Mouse (Mus musculus) forebrain, embryonic 10.5 days (tissue): Measurements from ENCODE around the gene Syncrip. TPM values are rescaled to one million over a fixed set of nuclear protein-coding genes. Genes with fewer than 3 reads are reported as not detected.
A peak's percentile ranks its signal among the peaks of the same experiment; 100 is the strongest.

ENCODE experiments used
- DNase-seq: peaks from one replicate; pipeline ENCODE4 v3.0.0-alpha.2; 2017; ENCODE audit warnings: low spot score; ENCODE audit errors: extremely low spot score
- H3K27ac ChIP-seq: fragments of 300-500 bp; sonication (generic); 2 replicates; pipeline ENCODE4 v1.5.1; 2016; ENCODE audit warnings: mild to moderate bottlenecking
- H3K27me3 ChIP-seq: fragments of 300-500 bp; sonication (generic); 2 replicates; pipeline ENCODE4 v1.6.1; 2016; ENCODE audit warnings: mild to moderate bottlenecking; ENCODE audit not compliant: poor library complexity, severe bottlenecking
- H3K36me3 ChIP-seq: fragments of 300-500 bp; sonication (generic); replicated peaks from 2 replicates; pipeline ENCODE4 v1.6.1; 2016; ENCODE audit warnings: mild to moderate bottlenecking, moderate library complexity
- H3K4me1 ChIP-seq: fragments of 300-500 bp; sonication (generic); 2 replicates; pipeline ENCODE4 v1.6.1; 2016
- H3K4me3 ChIP-seq: fragments of 300-500 bp; sonication (generic); 2 replicates; pipeline ENCODE4 v1.5.1; 2016; ENCODE audit warnings: mild to moderate bottlenecking, moderate library complexity
- H3K9me3 ChIP-seq: fragments of 300-500 bp; sonication (generic); 2 replicates; pipeline ENCODE4 v1.6.1; 2016; ENCODE audit warnings: mild to moderate bottlenecking, moderate library complexity
- WGBS: fragments of 180-500 bp; shearing (Covaris S2); methylation state at CpG from one replicate; pipeline ENCODE4 v1.1.7; 2016; 5-methylcytosine and 5-hydroxymethylcytosine counted together
- polyA plus RNA-seq: library from polyadenylated mRNA; unstranded; fragments of >200 nt; fragmentation: Nextera tagmentation; extraction: Ambion mirVana; gene quantifications from 2 replicates; pipeline ENCODE4 v1.2.1, GENCODE M21; 2016

The Syncrip gene
- polyA plus RNA-seq, 1 experiment from 2014 or later = 139 TPM

DNA sequence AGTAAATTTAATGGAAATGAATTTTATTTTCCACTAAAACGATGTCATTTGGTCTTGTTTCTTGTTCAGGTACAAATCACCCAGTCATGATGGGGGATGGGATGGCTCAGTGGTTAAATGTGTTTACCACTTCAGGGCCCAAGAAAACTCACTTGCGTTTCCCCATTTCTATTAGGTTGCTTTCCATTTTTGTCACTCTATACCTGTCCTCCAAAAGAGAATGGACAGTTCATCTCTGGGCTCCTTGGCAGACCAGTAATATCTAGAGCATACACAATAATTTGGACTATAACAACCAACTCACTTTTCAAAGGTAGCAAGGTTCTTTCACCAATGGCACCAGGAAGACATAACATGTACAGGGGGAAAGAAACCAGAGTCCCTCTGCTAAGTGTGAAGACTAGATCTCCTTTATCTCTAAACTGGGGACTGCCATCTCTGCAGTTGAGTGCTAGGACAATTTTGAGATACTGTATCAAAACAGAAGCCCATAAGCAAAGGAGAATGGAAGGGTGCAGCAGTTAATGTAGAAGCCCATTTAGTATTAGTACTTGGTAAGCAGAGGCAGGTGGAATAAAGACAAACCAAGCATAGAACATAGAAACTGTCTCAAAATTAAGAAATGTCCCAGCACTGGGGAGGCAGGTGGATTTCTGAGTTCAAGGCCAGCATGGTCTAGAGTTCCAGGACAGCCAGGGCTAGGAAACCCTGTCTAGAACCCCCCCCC is 37.9 kb upstream of the Syncrip start:
- 22% methylated on average over 2 of the region's 2 CpGs for WGBS
- peaks cover 19% of the 10 kb centered on the region for H3K4me1 ChIP-seq
- peak overlapping the region; percentile 40; the same call in 1 of the 2 replicates for H3K27ac ChIP-seq
- H3K27me3 ChIP-seq = no peaks in the 10 kb centered on the region
- no peaks in the 10 kb centered on the region for H3K9me3 ChIP-seq
- H3K36me3 ChIP-seq = peaks cover 25% of the 10 kb centered on the region
- no peak for DNase-seq
- H3K4me3 ChIP-seq = peak overlapping the region; percentile 69

DNA sequence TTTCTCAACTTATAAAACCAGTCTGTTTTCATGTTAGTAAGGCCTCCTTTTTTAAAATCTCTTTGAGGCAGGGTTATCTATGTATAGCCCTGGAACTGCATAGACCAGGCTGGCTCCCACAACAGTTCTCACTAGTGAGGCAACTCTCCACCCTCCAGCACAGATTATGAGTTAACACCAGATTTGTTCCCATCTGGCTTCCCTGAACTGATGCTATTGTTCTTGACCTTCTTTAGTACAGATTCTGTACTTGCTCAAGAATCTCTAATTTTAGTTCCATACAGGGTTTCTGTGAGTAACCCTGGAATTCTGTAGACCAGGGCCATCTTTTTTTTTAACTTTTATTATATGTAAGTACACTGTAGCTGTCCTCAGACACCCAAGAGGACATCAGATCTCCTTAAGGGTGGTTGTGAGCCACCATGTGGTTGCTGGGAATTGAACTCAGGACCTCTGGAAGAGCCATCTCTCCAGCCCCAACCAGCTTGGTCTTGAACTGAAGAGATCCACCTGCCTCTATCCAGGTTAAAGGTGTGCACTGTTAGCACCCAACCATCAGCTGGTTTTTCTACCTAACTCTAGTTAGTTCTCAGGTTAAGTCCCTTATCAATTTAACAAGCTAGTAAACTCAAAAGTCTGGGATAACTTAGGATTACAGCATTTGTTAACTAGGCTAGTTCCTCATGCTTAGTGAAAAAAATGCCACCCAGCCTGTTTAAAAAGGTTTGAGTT is 37.2 kb upstream of the Syncrip start:
- peak; percentile 22 for DNase-seq
- no peak overlapping the region for H3K4me3 ChIP-seq
- no peak overlapping the region for H3K27ac ChIP-seq
- peaks cover 25% of the 10 kb centered on the region for H3K36me3 ChIP-seq
- no peaks in the 10 kb centered on the region for H3K9me3 ChIP-seq
- H3K27me3 ChIP-seq = no peaks in the 10 kb centered on the region
- H3K4me1 ChIP-seq = peaks cover 19% of the 10 kb centered on the region

DNA sequence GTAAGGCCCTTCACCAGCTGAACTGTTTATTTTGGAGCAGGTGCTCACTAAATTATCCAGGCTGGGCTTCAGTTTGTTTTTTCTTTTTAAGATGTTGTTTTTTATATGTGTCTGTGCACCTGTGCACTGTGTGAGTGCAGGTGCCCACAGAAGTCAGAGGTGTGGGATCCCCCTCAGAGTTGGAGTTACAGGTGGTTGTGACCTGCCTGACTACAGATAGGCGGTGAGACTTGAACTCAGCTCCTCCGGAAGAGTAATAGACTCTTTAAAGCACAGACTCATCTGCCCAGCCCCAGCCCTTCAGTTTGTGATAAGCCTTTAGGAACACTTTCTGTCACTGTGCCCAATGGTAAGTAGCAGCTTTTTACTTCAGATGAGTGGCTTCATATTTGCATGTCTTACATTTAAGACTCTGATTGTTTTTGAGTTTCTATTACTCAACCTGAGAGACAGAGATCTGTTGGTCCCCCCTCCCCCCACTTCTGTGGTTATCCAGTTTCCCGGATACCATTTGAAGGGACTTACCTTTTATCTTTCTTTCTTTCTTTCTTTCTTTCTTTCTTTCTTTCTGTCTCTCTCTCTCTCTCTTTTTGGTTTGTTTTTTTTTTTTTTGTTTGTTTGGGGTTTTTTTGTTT is 34.1 kb upstream of the Syncrip start:
- Histone ChIP-seq H3K4me1 (peaks cover 12% of the 10 kb centered on the region), H3K27ac (no peak overlapping the region), H3K9me3 (no peaks in the 10 kb centered on the region), H3K36me3 (peaks cover 19% of the 10 kb centered on the region), H3K27me3 (no peaks in the 10 kb centered on the region), H3K4me3 (no peak overlapping the region)
- 91% methylated on average over 3 of the region's 3 CpGs for WGBS
- DNase-seq = no peak

DNA sequence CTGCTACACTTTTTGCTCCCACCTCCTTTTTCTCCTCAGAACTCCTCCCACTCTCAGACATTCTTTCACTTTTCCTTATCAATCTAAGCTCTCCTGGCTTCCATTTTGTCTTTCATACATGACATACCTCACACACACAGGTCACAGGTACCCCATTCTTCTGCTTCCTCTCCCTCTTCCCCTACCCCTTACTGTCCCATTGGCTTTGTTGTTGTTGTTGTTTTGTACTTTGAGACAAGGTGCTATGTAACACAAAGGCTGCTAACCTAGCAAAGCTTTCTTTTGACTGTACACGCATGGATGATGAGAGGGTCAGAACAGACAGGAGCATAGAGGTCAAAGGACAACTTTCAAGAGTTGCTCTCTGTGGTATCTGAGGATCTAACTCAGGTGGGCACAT is 33.2 kb upstream of the Syncrip start:
- H3K9me3 ChIP-seq = no peaks in the 10 kb centered on the region
- H3K4me3 ChIP-seq = no peak overlapping the region
- 82% methylated on average over 1 of the region's 1 CpGs for WGBS
- H3K4me1 ChIP-seq = peaks cover 5% of the 10 kb centered on the region
- H3K27ac ChIP-seq = no peak overlapping the region
- no peaks in the 10 kb centered on the region for H3K27me3 ChIP-seq
- peaks cover 10% of the 10 kb centered on the region for H3K36me3 ChIP-seq
- DNase-seq = no peak

DNA sequence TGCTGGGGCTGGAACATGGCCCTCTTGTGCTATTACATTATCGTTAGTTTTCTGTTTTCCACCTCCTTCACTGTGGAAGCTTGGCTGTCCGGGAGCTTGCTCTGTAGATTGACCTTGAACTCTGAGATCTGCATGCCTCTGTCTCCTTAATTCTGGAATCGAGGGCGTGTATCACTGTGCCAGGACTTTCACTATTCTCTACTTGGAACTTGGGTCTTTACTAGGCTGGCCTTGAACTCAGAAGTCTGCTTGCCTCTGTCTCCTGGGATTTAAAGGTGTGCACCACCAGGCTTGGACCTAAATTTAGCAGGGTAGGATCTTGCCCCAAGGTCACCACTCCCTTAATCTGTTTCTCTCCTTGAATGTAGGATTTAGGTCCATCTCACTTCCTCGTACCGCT is 19.5 kb upstream of the Syncrip start:
- Histone ChIP-seq H3K27ac (no peak overlapping the region), H3K27me3 (no peaks in the 10 kb centered on the region), H3K4me1 (peaks cover 2% of the 10 kb centered on the region; the same call in 1 of the 2 replicates), H3K4me3 (no peak overlapping the region), H3K36me3 (no peaks in the 10 kb centered on the region), H3K9me3 (no peaks in the 10 kb centered on the region)
- no peak for DNase-seq
- WGBS = 90% methylated on average over 6 of the region's 6 CpGs

DNA sequence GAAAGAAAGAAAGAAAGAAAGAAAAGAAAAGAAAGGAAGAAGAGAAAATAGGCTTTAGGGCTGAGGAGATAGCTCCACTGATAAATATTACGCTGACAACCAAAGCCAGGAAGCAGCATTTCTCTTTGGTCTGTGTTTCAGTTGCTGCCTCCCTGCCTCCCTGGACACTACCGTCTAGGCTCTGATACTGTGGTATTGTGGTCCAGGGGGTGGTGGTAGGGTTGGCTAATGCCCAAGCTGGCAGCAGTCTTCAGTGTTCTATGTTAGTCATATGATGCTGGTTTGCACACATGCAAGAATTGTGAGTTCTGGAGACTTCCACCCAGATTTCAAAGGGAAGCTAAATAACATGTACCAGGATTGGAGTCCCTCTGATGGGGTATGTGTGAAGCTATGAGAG is 17.7 kb upstream of the Syncrip start:
- Histone ChIP-seq H3K27me3 (no peaks in the 10 kb centered on the region), H3K9me3 (no peaks in the 10 kb centered on the region), H3K36me3 (no peaks in the 10 kb centered on the region), H3K27ac (no peak overlapping the region), H3K4me3 (no peak overlapping the region), H3K4me1 (no peaks in the 10 kb centered on the region; the same call in 1 of the 2 replicates)
- no peak for DNase-seq
- 90% methylated on average over 2 of the region's 2 CpGs for WGBS

DNA sequence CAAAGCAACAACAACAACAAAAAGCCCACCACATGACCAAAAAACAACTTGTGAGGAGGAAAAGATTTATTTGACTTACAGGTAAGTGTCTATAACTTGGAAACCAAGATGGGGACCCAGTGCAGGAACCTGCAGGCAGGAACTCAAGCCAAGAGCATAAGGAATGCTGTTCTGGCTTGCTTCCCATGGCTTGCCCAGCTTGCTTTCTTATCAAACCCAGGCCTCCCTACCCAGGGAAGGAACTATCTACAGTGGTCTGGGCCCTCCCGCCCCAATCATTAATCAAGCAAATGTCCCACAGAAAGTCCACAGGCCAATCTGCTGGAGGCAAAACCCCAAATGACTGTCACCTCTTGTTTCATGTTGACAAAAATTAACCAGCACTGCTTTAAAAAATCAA is 10.1 kb upstream of the Syncrip start:
- Histone ChIP-seq H3K27me3 (no peaks in the 10 kb centered on the region), H3K27ac (no peak overlapping the region), H3K4me3 (no peak overlapping the region), H3K36me3 (no peaks in the 10 kb centered on the region), H3K9me3 (no peaks in the 10 kb centered on the region), H3K4me1 (no peaks in the 10 kb centered on the region)
- DNase-seq = no peak
- 84% methylated on average over 1 of the region's 1 CpGs for WGBS

DNA sequence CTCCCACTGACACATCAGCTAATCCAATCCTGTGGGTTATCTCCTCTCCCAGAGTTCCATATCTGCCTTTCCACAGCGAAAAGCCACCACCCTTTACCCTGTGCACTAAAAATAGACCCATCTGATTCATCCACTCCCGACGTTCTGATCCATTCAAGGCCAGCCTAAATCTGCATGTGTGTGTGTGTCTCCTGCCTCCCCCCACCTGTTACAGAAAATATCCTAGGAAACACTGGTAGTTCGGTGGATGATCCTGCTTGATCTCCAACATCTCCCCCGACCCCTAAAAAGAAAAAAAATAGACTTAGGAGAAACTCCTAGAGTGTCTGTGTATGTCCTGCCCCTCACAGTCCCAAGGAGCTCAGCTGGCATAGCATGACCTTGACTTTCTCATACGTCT is 2.2 kb upstream of the Syncrip start:
- Histone ChIP-seq H3K36me3 (peaks cover 8% of the 10 kb centered on the region), H3K9me3 (no peaks in the 10 kb centered on the region), H3K27me3 (peaks cover 8% of the 10 kb centered on the region), H3K4me1 (peaks cover 30% of the 10 kb centered on the region), H3K4me3 (no peak overlapping the region), H3K27ac (no peak overlapping the region)
- 59% methylated on average over 6 of the region's 6 CpGs for WGBS
- DNase-seq = no peak

DNA sequence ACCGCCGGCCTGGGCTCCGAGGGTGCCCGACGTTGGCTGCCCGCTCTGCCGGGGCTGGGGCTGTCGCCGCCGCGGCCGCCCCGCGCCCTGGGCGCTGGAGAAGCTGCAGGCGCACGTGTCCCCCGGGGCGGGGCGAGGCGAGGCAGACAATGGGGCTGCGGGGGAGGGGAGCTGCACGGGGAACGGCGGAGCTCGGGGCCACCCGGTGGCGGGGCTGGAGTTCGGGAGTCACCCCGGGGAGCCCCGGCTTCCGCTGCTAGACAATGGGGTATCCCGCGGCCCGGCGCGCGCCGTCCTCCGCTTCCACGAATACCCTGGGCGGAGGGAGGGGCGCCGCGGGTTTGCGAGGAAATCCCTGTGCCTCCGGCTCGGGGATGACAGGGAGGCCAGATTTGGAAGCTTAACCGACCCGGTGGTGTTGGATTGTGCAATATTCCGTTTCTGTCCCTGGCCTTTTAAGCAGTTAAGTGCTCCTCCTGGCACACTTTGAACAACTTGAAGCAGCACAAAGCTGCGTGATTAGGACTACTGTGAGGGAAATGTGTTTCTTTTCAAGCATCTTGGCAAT is 539 bp upstream of the Syncrip start:
- WGBS = under 1% methylated on average over 47 of the region's 52 CpGs
- peaks cover 24% of the 10 kb centered on the region for H3K36me3 ChIP-seq

DNA sequence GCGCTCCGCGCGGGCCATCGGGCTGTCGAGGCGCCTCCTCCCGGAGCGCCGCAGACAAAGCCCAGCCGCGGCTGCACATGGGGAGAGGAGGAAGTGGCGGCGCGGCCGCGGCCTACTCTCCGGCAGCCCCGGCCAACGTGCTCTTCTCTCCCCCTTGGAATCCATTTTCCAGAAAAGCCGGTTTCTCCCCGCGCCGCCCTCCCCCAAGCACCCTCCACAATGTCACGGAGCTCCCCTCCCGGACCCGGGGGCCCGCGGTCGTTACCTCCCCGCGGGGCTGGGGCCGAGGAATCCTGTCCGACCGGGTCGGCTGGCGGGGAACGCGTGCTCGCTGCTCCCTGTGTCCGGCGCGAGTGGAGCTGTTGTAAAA is 598 bp downstream of the Syncrip start:
- WGBS = 0% methylated on average over 40 of the region's 43 CpGs
- peaks cover 8% of the 10 kb centered on the region for H3K27me3 ChIP-seq
- peaks cover 33% of the 10 kb centered on the region for H3K4me1 ChIP-seq
- peak overlapping the region; percentile 99 for H3K4me3 ChIP-seq
- DNase-seq = peak; percentile 63
- peaks cover 36% of the 10 kb centered on the region for H3K36me3 ChIP-seq
- H3K27ac ChIP-seq = peak overlapping the region; percentile 99
- H3K9me3 ChIP-seq = no peaks in the 10 kb centered on the region

More for the DNA sequence above, 539 bp upstream of the Syncrip start:
- H3K9me3 ChIP-seq = no peaks in the 10 kb centered on the region
- peak overlapping the region; percentile 99 for H3K4me3 ChIP-seq
- peaks cover 33% of the 10 kb centered on the region for H3K4me1 ChIP-seq
- H3K27ac ChIP-seq = peak overlapping the region; percentile 99
- DNase-seq = no peak
- peaks cover 8% of the 10 kb centered on the region for H3K27me3 ChIP-seq

DNA sequence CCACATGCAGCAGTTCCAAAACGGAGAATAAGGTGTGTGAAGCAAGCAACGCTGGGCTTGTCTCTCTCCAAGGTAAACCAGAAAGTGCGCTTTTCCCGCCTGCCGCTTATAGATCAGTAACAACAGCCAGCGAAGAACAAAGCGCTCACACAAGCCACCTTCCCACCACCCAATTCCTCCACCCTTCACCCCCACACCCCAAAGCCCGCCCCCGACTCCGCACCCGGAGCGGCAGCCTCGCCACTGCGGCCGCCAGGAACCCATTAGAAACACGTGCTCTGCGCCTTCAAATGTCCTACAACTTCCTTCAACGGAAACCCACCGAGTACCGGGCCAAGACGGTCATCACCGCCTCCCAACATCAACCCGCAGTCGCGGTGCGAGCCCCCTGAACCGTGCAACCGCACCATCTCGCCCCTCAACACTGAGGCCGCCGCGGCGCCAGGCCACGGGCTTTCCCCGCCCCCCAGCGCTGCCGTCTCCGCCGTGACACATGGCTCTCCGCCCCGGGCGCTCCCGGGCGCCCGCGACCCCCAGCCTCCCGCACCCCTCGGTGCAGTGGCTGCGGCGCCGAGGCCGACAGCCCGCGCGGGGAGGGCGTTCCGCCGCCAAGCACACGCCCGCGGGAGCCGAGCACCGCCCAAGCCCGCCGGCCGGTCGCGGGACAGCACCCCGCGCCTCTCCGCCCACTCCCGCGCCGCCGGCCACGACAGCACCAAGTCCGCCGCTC is 1.1 kb downstream of the Syncrip start:
- H3K27me3 ChIP-seq = peaks cover 8% of the 10 kb centered on the region
- H3K4me3 ChIP-seq = peak overlapping the region; percentile 99
- H3K9me3 ChIP-seq = no peaks in the 10 kb centered on the region
- H3K27ac ChIP-seq = peak overlapping the region; percentile 99
- H3K36me3 ChIP-seq = peaks cover 41% of the 10 kb centered on the region
- DNase-seq = peak; percentile 48
- H3K4me1 ChIP-seq = peaks cover 33% of the 10 kb centered on the region
- WGBS = under 1% methylated on average over 78 of the region's 78 CpGs

DNA sequence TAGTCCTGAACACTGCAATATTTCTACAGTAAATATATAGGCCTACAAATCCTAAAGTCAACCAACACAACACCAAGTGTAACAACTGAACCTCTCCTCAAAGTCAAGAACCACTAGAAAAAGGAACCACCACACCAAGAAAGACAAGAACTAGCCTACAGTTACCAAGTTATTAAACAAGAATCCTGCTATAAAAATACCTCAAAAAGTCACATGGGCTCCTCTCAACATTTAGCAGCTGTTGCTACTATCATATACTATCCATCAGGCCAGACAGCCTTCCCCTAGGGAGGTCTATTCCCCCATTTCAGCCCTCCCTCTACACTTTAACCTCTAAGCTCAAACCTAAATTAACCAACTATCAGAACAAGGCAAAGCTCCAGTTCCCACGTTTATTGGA is 2.3 kb downstream of the Syncrip start:
- no peak for DNase-seq
- peaks cover 52% of the 10 kb centered on the region for H3K36me3 ChIP-seq
- WGBS = 15% methylated on average over 1 of the region's 1 CpGs

More for the DNA sequence above, 2.3 kb downstream of the Syncrip start:
- Histone ChIP-seq H3K4me3 (peak overlapping the region; percentile 99), H3K27me3 (peaks cover 8% of the 10 kb centered on the region), H3K9me3 (no peaks in the 10 kb centered on the region), H3K4me1 (peaks cover 33% of the 10 kb centered on the region), H3K27ac (no peak overlapping the region)
